Mouse (Mus musculus) B cell, adult 62 days (primary cell): ENCODE results near the gene Srl. TPM values are rescaled to one million over a fixed set of nuclear protein-coding genes. Genes with fewer than 3 reads are reported as not detected.

Source experiments
- total RNA-seq: library from RNA; stranded (reverse); gene quantifications from 4 replicates; pipeline ENCODE4 v1.2.4, GENCODE M21; 2023

Gene Srl
- total RNA-seq, result 0.70 to 3.8 TPM (median 1.9 TPM) in 4 replicates

GRCm38 (mm10) chr16:4541501-4542198 lies at the start of gene Srl:
TSS of gene Srl (minus strand) at chr16:4541816.

GRCm38 (mm10) chr16:4559715-4560144 lies 18.1 kb upstream of the Srl start, which contains the start of gene Tfap4:
TSS of gene Tfap4 (minus strand) at chr16:4559854.

Other genes starting within 250 kb of the Srl start
- gene Adcy9, start 121.3 kb downstream of the Srl start, total RNA-seq, result 3.5 to 4.4 TPM (median 3.9 TPM) in 4 replicates
- 10.2 to 12.4 TPM (median 11.8 TPM) in 4 replicates for gene Tfap4, start 18.0 kb upstream of the Srl start, total RNA-seq
- not detected in 4 replicates for gene Glis2, start 52.9 kb upstream of the Srl start, total RNA-seq
- 39.3 to 51.4 TPM (median 47.8 TPM) in 4 replicates for gene Pam16, start 83.2 kb upstream of the Srl start, total RNA-seq
- 0.19 to 0.33 TPM (median 0.21 TPM) in 3 of 4 replicates, not detected in the other for gene Vasn, start 98.1 kb upstream of the Srl start, total RNA-seq
- gene Dnaja3, start 98.2 kb upstream of the Srl start, total RNA-seq, result 29.3 to 35.2 TPM (median 31.8 TPM) in 4 replicates
- gene Coro7, start 138.0 kb upstream of the Srl start, total RNA-seq, result 220 to 267 TPM (median 233 TPM) in 4 replicates
- 7.2 to 9.4 TPM (median 8.8 TPM) in 4 replicates for gene Nmral1, start 177.5 kb upstream of the Srl start, total RNA-seq
- gene Hmox2, start 184.5 kb upstream of the Srl start, total RNA-seq, result 40.7 to 48.4 TPM (median 43.7 TPM) in 4 replicates
- 68.9 to 73.7 TPM (median 70.7 TPM) in 4 replicates for gene Cdip1, start 248.5 kb upstream of the Srl start, total RNA-seq